Mouse (Mus musculus) mesoderm, embryonic 11.5 days (tissue): Measurements from ENCODE around the gene Ing5.
"Not testable (repeated sequence)": the region's sequence is repeated elsewhere in the genome, so short reads cannot be mapped to it uniquely, and the experiment has no call there.

Experiments used
- DNase-seq: peaks from one replicate; pipeline ENCODE4 v3.0.0-alpha.2; 2012; ENCODE audit warnings: low read depth, low spot score

The Ing5 gene

GRCm38 (mm10) chr1:93803556-93804507 is at the start of gene Ing5:
TSS of gene Ing5 (plus strand) at chr1:93803965.
- peak; percentile 98 for DNase-seq

GRCm38 (mm10) chr1:93754573-93755290 is 49.0 kb upstream of the Ing5 start, which contains the start of gene Thap4:
TSS of gene Thap4 (minus strand) at chr1:93754864.
- peak; percentile 87 for DNase-seq

DNA sequence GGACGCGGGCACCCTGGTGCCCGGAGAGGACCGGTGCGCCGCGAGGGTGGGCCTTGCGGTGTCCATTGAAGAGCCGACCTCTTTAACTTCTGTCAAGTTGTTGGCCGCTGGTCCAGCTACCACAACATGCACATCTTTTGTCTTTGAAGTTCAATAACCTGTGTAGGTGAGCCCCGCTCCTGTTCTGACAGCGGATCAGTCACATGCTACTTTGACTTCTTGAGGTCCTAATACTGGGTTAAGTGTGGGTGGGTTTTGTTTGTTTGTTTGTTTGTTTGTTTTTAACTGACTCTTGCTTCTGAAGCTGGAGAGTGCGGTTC is 48.5 kb upstream of the Ing5 start:
- DNase-seq: no peak

- no peak for DNase-seq
Observed at GRCm38 (mm10) chr1:93755618-93756017, 48.1 kb upstream of the Ing5 start.

DNA sequence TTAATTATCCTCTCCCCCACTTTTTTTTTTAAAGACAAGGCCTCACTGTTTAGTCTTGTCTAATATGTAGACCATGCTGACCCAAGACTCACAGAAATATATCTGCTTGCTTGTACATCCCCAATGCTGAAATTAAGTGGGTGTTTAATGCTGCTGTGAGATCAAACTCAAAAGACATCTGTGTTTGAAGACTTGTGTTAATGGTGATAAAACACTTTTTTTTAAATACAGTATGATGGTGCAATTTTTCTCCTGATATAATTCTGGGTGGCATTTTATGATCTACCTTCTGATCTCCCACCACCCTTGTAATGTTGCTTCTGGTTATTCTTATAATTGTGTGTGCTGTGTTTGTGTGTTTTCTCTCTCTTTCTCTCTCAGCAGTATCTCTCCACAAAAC is 47.6 kb upstream of the Ing5 start:
- DNase-seq: no peak

DNA sequence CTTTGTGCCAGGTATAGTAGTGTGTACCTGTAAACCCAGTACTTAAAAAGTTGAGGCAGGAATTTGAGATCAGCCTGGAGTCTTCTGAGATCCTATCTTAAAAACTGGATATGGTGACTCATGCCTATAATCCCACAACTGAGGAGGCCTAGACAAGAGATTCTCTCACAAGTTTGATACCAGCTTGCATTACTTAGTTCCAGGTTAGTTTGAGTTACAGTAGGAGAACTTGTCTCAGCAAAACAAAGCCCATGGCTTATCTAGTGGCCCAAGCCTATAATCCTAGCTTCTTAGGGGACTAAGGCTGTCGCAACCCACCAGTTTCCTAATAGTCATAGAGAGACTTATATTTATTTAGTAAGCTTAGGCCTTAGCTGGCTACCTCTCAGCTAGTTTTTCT is 43.7 kb upstream of the Ing5 start:
- no peak for DNase-seq

GRCm38 (mm10) chr1:93763531-93763930 is 40.2 kb upstream of the Ing5 start:
- not testable (repeated sequence) for DNase-seq

DNA sequence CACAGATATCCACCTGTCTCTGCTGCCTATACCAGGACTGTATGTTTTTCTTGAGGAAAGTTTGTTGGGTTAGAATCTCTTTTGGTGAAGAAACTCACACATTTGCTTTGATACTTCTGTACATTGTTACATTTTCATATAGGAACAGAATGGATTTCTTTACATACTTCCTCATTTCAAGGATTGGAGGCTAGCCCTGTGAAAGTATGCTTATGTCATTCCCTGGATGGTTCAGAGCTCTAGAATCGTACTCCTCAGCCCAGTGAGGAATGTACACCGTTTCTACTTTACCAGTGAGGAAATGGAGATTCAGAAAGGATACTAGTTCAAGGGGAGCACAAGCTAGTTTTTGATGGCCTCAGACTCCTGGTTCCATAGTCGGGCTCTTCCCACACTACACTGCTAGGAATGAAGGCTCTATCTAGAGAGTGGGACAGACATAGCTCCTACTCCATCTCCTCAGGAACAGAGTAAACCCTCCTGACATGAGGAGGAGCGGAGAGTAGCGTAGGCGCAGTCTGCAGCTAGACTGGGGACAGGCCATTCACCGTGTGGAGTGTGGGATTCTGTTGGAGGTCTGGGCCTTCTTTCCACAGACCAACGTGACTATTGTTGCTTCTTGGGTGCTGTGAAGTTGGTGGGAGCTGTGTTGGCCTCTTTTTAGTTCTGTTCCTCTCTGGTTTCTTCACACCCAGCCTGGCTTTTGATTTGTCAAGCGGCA is 38.7 kb upstream of the Ing5 start:
- DNase-seq: no peak

GRCm38 (mm10) chr1:93767600-93767999 is 36.2 kb upstream of the Ing5 start:
- DNase-seq: no peak

GRCm38 (mm10) chr1:93769901-93770300 is 33.9 kb upstream of the Ing5 start:
- no peak for DNase-seq

GRCm38 (mm10) chr1:93776686-93777085 is 27.1 kb upstream of the Ing5 start:
- no peak for DNase-seq

DNA sequence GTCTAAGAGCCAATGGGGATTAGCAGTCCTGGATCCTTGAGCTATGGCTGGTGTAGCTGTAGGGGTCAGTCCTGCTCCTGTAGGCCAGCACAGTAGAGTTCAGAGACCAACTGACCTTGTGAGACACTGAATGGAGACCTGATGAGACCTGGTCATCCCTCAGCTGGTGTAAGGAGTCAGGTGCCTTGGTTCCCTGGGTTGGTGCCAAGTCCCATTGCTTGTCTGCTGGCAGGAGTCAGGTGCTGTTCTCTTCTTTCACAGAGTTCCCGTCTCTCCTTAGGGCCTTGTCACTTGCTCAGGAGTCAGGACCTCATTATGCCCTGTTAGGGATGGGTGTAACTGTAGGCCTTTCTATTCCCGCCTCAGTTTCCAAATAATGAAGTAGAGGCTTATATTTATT is 16.9 kb upstream of the Ing5 start:
- DNase-seq: no peak

DNA sequence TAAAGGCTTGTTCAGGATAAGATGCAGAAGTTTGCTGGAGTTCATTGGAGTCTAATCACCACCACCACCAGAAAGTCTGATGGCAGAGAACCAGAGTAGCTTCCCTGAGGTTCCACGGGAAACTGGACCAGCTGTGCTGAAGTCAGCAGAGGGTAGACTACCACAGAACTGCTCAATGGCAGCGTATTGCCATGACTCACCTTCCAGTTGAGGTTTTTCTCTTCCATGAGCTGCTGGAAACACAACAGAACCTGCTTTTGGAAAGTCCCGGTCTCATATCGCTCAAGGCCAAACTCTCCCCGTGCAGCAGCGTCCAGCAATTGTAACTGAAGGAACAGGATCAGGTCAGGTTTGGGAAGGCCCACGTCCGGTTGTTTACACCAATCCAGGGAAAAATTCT is 9.2 kb upstream of the Ing5 start:
- no peak for DNase-seq

- DNase-seq: no peak
Observed at GRCm38 (mm10) chr1:93795886-93796285, 7.9 kb upstream of the Ing5 start.

- no peak for DNase-seq
Observed at GRCm38 (mm10) chr1:93800670-93801503, 2.9 kb upstream of the Ing5 start.

DNA sequence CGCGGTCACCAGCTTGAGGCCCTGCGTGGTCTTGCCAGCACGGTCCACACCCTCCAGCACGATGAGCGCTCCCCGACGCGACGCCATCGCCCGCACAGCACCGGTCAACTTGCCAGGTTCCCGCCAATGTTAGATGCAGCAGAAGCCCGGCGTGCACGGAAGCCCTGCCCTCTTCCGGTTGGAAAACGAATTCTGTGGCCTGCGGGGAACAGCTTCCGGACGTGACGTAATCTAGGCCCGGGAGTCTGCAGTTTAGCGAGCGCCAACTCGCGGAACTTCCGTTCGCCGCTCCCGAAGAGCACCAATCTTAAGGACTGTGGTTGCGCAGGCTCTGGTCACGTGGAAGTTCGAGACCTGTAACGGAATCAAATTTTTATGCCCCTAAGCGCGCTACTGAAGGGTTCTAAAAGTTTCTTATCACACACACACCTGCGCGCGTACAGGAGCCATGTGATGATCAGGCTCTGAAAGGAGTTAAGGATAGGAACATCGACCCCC is 2.0 kb upstream of the Ing5 start, which contains the start of gene Dtymk:
TSS of gene Dtymk (minus strand) at position 194 of the 498 bp plus-strand sequence.
- DNase-seq: peak; percentile 96

DNA sequence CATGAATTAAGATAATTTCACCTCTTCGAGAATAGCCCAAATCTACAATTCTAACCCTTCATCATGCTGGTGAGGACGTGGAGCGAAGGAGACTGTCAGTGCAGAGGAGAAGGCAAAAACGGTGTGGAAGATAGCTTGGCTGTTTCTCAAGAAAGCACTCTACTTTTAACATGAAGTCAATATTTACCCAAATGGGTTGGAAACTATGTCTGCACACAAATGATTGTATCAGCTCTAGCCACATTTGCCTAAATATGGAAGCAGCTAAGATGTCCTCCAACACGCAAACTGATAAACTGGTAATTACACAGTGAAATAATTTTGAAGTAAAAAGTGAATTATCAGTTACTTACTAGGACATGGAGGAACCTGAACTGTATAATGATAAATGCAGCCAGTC is 994 bp upstream of the Ing5 start:
- DNase-seq: no peak

DNA sequence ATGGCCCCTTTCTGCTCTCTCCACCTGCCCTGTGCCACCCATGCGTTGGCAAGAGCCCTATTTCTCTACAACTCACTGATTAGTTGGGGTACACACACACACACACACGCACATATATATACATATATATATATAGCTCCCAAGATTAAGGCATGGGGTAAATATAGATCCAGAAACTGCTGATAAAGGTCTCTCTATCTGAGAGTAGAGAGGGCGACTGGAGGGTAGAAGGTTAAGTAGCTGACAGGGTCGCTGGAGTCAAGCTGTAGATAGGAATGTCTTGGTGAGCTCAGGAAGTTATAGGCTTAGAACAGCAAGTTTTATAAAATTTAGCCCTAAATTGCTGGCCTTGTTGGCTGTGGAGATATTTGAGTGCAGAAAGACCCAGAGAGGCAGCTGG is 1.1 kb downstream of the Ing5 start:
- no peak for DNase-seq

DNA sequence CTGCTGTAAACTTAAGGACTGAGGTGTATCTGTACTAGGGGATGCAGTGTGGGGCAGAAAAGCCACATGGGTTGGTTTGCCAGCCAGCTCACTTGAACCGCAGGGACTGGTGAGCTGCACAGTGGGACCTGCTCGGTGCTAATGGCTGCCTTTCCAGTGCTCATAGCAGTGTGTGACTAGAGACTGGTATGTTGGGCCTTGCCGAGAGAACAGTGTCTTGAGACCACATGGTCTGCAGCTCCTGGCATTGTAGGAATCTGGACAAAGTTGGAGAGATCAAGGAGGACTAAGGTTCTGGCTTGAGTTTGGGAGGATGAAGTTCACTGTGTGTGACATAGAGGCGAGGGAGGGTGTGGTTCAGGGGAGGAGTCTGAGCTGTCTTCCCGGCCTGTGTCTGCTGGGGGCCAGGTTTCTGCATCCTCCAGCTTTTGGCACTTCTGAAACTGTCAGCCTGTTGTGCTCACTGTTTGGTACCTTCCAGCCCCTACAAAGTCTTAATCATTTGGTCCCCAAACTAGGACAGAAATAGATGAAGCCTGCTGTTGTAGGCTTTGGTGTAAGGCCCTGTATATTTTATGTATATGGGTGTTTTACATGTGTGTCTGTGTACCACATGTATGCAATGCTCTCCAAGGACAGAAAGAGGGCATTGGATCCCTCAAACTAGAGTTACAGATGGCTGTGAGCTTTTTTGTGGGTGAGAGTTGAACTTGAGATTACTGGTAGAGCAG is 1.6 kb downstream of the Ing5 start:
- no peak for DNase-seq

- no peak for DNase-seq
Observed at GRCm38 (mm10) chr1:93808871-93809270, 5.1 kb downstream of the Ing5 start.
